Mouse (Mus musculus) forebrain, embryonic 11.5 days (tissue): Measurements from ENCODE around the gene Ciz1. TPM values are rescaled to one million over a fixed set of nuclear protein-coding genes. Genes with fewer than 3 reads are reported as not detected.
A peak's percentile ranks its signal among the peaks of the same experiment; 100 is the strongest.

Experiments
- ATAC-seq: fragments of 200-750 bp; cut with Nextera tagmentation; replicated peaks from 2 replicates; pipeline ENCODE4 v1.8.0; 2017; ENCODE audit warnings: moderate TSS enrichment; ENCODE audit not compliant: low FRiP score
- DNase-seq: peaks from one replicate; pipeline ENCODE4 v3.0.0-alpha.2; 2017; ENCODE audit warnings: low spot score
- H3K27ac ChIP-seq: fragments of 300-500 bp; sonication (generic); 2 replicates; pipeline ENCODE4 v1.5.1; 2014; ENCODE audit warnings: low read depth, low read length
- H3K27me3 ChIP-seq: fragments of 300-500 bp; sonication (generic); 2 replicates; pipeline ENCODE4 v1.6.1; 2014; ENCODE audit warnings: mild to moderate bottlenecking, low read length, mixed read lengths; ENCODE audit not compliant: control insufficient read depth, insufficient read depth
- H3K36me3 ChIP-seq: fragments of 300-500 bp; sonication (generic); 2 replicates; pipeline ENCODE4 v1.6.1; 2014; ENCODE audit warnings: mild to moderate bottlenecking, low read length, moderate library complexity, mixed read lengths; ENCODE audit not compliant: control insufficient read depth, insufficient read depth
- H3K4me1 ChIP-seq: fragments of 300-500 bp; sonication (generic); replicated peaks from 2 replicates; pipeline ENCODE4 v1.6.1; 2014; ENCODE audit warnings: low read length, mixed read lengths; ENCODE audit not compliant: control insufficient read depth, insufficient read depth
- H3K4me2 ChIP-seq: fragments of 300-500 bp; sonication (generic); 2 replicates; pipeline ENCODE4 v1.6.1; 2014; ENCODE audit warnings: low read depth, mild to moderate bottlenecking, low read length, moderate library complexity, mixed read lengths; ENCODE audit not compliant: severe bottlenecking
- H3K4me3 ChIP-seq: fragments of 300-500 bp; sonication (generic); 2 replicates; pipeline ENCODE4 v1.5.1; 2014; ENCODE audit warnings: low read depth, low read length
- H3K9ac ChIP-seq: fragments of 300-500 bp; sonication (generic); 2 replicates; pipeline ENCODE4 v1.6.1; 2014; ENCODE audit warnings: low read length
- H3K9me3 ChIP-seq: fragments of 300-500 bp; sonication (generic); 2 replicates; pipeline ENCODE4 v1.6.1; 2016; ENCODE audit warnings: low read length, mixed read lengths; ENCODE audit not compliant: control insufficient read depth
- WGBS: fragments of 180-500 bp; shearing (Covaris S2); extraction: QIAGEN DNeasy Blood & Tissue Kit; methylation state at CpG from one replicate; pipeline ENCODE4 v1.1.7; 2014; 5-methylcytosine and 5-hydroxymethylcytosine counted together
- microRNA-seq: library from miRNA; unstranded; fragments of <30 nt; microRNA quantifications from one replicate; pipeline ENCODE4, GENCODE M21; 2016; ENCODE audit not compliant: insufficient number of aligned reads
- polyA plus RNA-seq: library from polyadenylated mRNA; unstranded; fragments of >200 nt; fragmentation: Nextera tagmentation; extraction: Ambion mirVana; gene quantifications from 2 replicates; pipeline ENCODE4 v1.2.1, GENCODE M21; 2014

Gene Ciz1
- polyA plus RNA-seq, 1 experiment from 2014 or later, result 69.0 TPM

- Histone ChIP-seq H3K4me3 (no peak overlapping the region), H3K27me3 (no peaks in the 10 kb centered on the region), H3K9me3 (no peaks in the 10 kb centered on the region), H3K9ac (no peak overlapping the region), H3K4me1 (peaks cover 45% of the 10 kb centered on the region), H3K4me2 (no peak overlapping the region), H3K36me3 (no peaks in the 10 kb centered on the region), H3K27ac (no peak overlapping the region)
- ATAC-seq, result no peak
- DNase-seq, result no peak
- WGBS, result 93% methylated on average over 1 of the region's 1 CpGs
Observed at GRCm38 (mm10) chr2:32426141-32426540, 74.0 kb downstream of the Ciz1 start.

GRCm38 (mm10) chr2:32427720-32428119 is 75.6 kb downstream of the Ciz1 start:
- DNase-seq, result no peak
- Histone ChIP-seq H3K4me1 (peaks cover 45% of the 10 kb centered on the region), H3K36me3 (no peaks in the 10 kb centered on the region), H3K27me3 (no peaks in the 10 kb centered on the region), H3K4me2 (no peak overlapping the region), H3K4me3 (no peak overlapping the region), H3K9ac (no peak overlapping the region), H3K9me3 (no peaks in the 10 kb centered on the region), H3K27ac (no peak overlapping the region; the same call in 1 of the 2 replicates)
- no peak for ATAC-seq
- WGBS, result 70% methylated on average over 5 of the region's 5 CpGs

GRCm38 (mm10) chr2:32428262-32428722 is 76.2 kb downstream of the Ciz1 start:
- Histone ChIP-seq H3K9me3 (no peaks in the 10 kb centered on the region), H3K4me2 (peak overlapping the region; percentile 37; the same call in 1 of the 2 replicates), H3K4me3 (peak overlapping the region; percentile 8), H3K36me3 (no peaks in the 10 kb centered on the region), H3K9ac (no peak overlapping the region; the same call in 1 of the 2 replicates), H3K27ac (peak overlapping the region; percentile 73), H3K27me3 (no peaks in the 10 kb centered on the region), H3K4me1 (peaks cover 40% of the 10 kb centered on the region)
- DNase-seq, result no peak
- ATAC-seq, result peak; percentile 37
- WGBS, result 42% methylated on average over 8 of the region's 8 CpGs

- Histone ChIP-seq H3K27ac (peak overlapping the region; percentile 73; the same call in 1 of the 2 replicates), H3K36me3 (no peaks in the 10 kb centered on the region), H3K9ac (peak overlapping the region; percentile 27), H3K4me1 (peaks cover 30% of the 10 kb centered on the region), H3K4me2 (peak overlapping the region; percentile 37; the same call in 1 of the 2 replicates), H3K9me3 (no peaks in the 10 kb centered on the region), H3K27me3 (no peaks in the 10 kb centered on the region), H3K4me3 (no peak overlapping the region)
- ATAC-seq (no peak), DNase-seq (no peak)
- 78% methylated on average over 4 of the region's 4 CpGs for WGBS
Observed at GRCm38 (mm10) chr2:32429215-32429891, 77.2 kb downstream of the Ciz1 start.

Small RNA genes lying within 50 kb of the gene (microRNA-seq; reads per million reads assigned to microRNA genes)
- gene Gm23363, result not detected
- 334 reads per million, percentile 54 among the genes with 10 or more reads in this experiment for gene Mir199b

Other genes starting within 250 kb of the Ciz1 start
- 98.0 and 102 TPM in 2 replicates for gene Prrc2b, start 201.2 kb upstream of the Ciz1 start, polyA plus RNA-seq
- 26.3 and 33.3 TPM in 2 replicates for gene Pomt1, start 115.7 kb upstream of the Ciz1 start, polyA plus RNA-seq
- gene Uck1, start 92.2 kb upstream of the Ciz1 start, polyA plus RNA-seq, result 78.4 and 89.0 TPM in 2 replicates
- gene Golga2, start 64.9 kb upstream of the Ciz1 start, polyA plus RNA-seq, result 22.4 and 22.6 TPM in 2 replicates
- gene Swi5, start 64.3 kb upstream of the Ciz1 start, polyA plus RNA-seq, result 345 and 373 TPM in 2 replicates
- 12.4 and 12.8 TPM in 2 replicates for gene Dnm1, start 1.0 kb downstream of the Ciz1 start, polyA plus RNA-seq
- gene 1110008P14Rik, start 29.6 kb downstream of the Ciz1 start, polyA plus RNA-seq, result 37.7 and 45.4 TPM in 2 replicates
- 0.28 TPM in 1 of 2 replicates, not detected in the other for gene Lcn2, start 35.9 kb downstream of the Ciz1 start, polyA plus RNA-seq
- gene Ptges2, start 43.6 kb downstream of the Ciz1 start, polyA plus RNA-seq, result 28.0 and 29.4 TPM in 2 replicates
- gene Naif1, start 98.1 kb downstream of the Ciz1 start, polyA plus RNA-seq, result 6.6 and 7.1 TPM in 2 replicates
- 25.9 and 26.6 TPM in 2 replicates for gene Slc25a25, start 99.1 kb downstream of the Ciz1 start, polyA plus RNA-seq
- gene Fam102a, start 183.0 kb downstream of the Ciz1 start, polyA plus RNA-seq, result 10.4 and 10.6 TPM in 2 replicates
- gene Dpm2, start 218.5 kb downstream of the Ciz1 start, polyA plus RNA-seq, result 98.9 and 102 TPM in 2 replicates
- 1.8 and 2.3 TPM in 2 replicates for gene Pip5kl1, start 222.5 kb downstream of the Ciz1 start, polyA plus RNA-seq
- gene 9430097D07Rik, start 223.4 kb downstream of the Ciz1 start, polyA plus RNA-seq, result 0.35 TPM in 1 of 2 replicates, not detected in the other
- gene St6galnac4, start 234.8 kb downstream of the Ciz1 start, polyA plus RNA-seq, result 15.4 and 16.7 TPM in 2 replicates
- 4.7 and 5.1 TPM in 2 replicates for gene St6galnac6, start 247.4 kb downstream of the Ciz1 start, polyA plus RNA-seq